Mouse (Mus musculus) kidney, adult 2 months (tissue): ENCODE measurements at regions not wholly inside any gene's neighbourhood (a gene's known extent, or its start where the extent isn't known, plus 50 kb on each side); places are given as distances from the start of the nearest gene placed in this dataset.

Experiments
- DNase-seq: peaks from one replicate; pipeline ENCODE4 v3.0.0; 2021
- H3K27ac ChIP-seq: fragments of 200-500 bp; 2 replicates; pipeline ENCODE4 v1.5.1; 2012; ENCODE audit warnings: low read depth, low read length, control low read depth, inconsistent platforms; ENCODE audit not compliant: insufficient read depth
- H3K27me3 ChIP-seq: fragments of 200-500 bp; replicated peaks from 2 replicates; pipeline ENCODE4 v1.6.1; 2012; ENCODE audit warnings: mild to moderate bottlenecking, moderate library complexity, low read length, inconsistent platforms; ENCODE audit not compliant: control insufficient read depth, insufficient read depth
- H3K36me3 ChIP-seq: fragments of 200-500 bp; 2 replicates; pipeline ENCODE4 v1.6.1; 2012; ENCODE audit warnings: mild to moderate bottlenecking, moderate library complexity, low read length, inconsistent platforms; ENCODE audit not compliant: control insufficient read depth, insufficient read depth
- H3K4me1 ChIP-seq: fragments of 200-500 bp; 2 replicates; pipeline ENCODE4 v1.6.1; 2011; ENCODE audit warnings: low read length; ENCODE audit not compliant: control insufficient read depth, insufficient read depth
- H3K4me3 ChIP-seq: fragments of 200-500 bp; 2 replicates; pipeline ENCODE4 v1.5.1; 2011; ENCODE audit warnings: mild to moderate bottlenecking, low read depth, low read length, control low read depth; ENCODE audit not compliant: insufficient read depth
- CTCF ChIP-seq: fragments of 200-500 bp; conservative IDR thresholded peaks from 2 replicates; pipeline ENCODE4 v1.5.1; 2011; ENCODE audit warnings: low read depth, mild to moderate bottlenecking, control low read depth, low read length, moderate library complexity, mixed read lengths; ENCODE audit not compliant: insufficient read depth, insufficient read length
- POLR2A ChIP-seq: fragments of 200-500 bp; IDR thresholded peaks from one replicate; pipeline ENCODE4 v1.6.1; 2011; ENCODE audit warnings: low read depth, low read length, control low read depth
- WGBS: fragments of 180-500 bp; shearing (Covaris S2); methylation state at CpG from one replicate; pipeline ENCODE4 v1.1.7; 2018; 5-methylcytosine and 5-hydroxymethylcytosine counted together

GRCm38 (mm10) chr1:163505035-163505434 lies 101.6 kb upstream of the Gorab start:
- Histone ChIP-seq H3K27ac (no peak overlapping the region), H3K4me3 (no peak overlapping the region), H3K36me3 (no peaks in the 10 kb centered on the region), H3K4me1 (no peaks in the 10 kb centered on the region), H3K27me3 (no peaks in the 10 kb centered on the region)
- WGBS = 54% methylated on average over 7 of the region's 7 CpGs
- TF ChIP-seq POLR2A (no peak), CTCF (no peak)
- DNase-seq = no peak

GRCm38 (mm10) chr1:163502557-163502956 lies 99.1 kb upstream of the Gorab start:
- H3K4me3 ChIP-seq = no peak overlapping the region
- H3K4me1 ChIP-seq = no peaks in the 10 kb centered on the region
- no peaks in the 10 kb centered on the region for H3K27me3 ChIP-seq
- no peak for TF ChIP-seq CTCF
- no peak for TF ChIP-seq POLR2A
- 72% methylated on average over 1 of the region's 1 CpGs for WGBS
- H3K27ac ChIP-seq = no peak overlapping the region
- no peak for DNase-seq
- no peaks in the 10 kb centered on the region for H3K36me3 ChIP-seq

- no peaks in the 10 kb centered on the region for H3K4me1 ChIP-seq
These were observed 95.0 kb upstream of the Gorab start for GRCm38 (mm10) chr1:163498398-163498958.

GRCm38 (mm10) chr1:163496416-163496815 lies 92.9 kb upstream of the Gorab start:
- Histone ChIP-seq H3K4me3 (no peak overlapping the region), H3K4me1 (no peaks in the 10 kb centered on the region), H3K27ac (no peak overlapping the region), H3K36me3 (no peaks in the 10 kb centered on the region), H3K27me3 (no peaks in the 10 kb centered on the region)
- TF ChIP-seq POLR2A = no peak
- no peak for TF ChIP-seq CTCF
- 64% methylated on average over 1 of the region's 1 CpGs for WGBS
- DNase-seq = no peak

More at GRCm38 (mm10) chr1:163498398-163498958, 95.0 kb upstream of the Gorab start:
- no peak overlapping the region for H3K4me3 ChIP-seq
- 89% methylated on average over 5 of the region's 5 CpGs for WGBS
- no peaks in the 10 kb centered on the region for H3K36me3 ChIP-seq
- H3K27me3 ChIP-seq = no peaks in the 10 kb centered on the region
- no peak for DNase-seq
- H3K27ac ChIP-seq = no peak overlapping the region
- no peak for TF ChIP-seq POLR2A
- TF ChIP-seq CTCF = no peak

GRCm38 (mm10) chr1:163488532-163488931 lies 85.1 kb upstream of the Gorab start:
- Histone ChIP-seq H3K27me3 (no peaks in the 10 kb centered on the region), H3K4me3 (no peak overlapping the region), H3K4me1 (no peaks in the 10 kb centered on the region), H3K36me3 (no peaks in the 10 kb centered on the region), H3K27ac (no peak overlapping the region)
- WGBS = 61% methylated on average over 6 of the region's 6 CpGs
- TF ChIP-seq POLR2A (no peak), CTCF (no peak)
- DNase-seq = no peak

GRCm38 (mm10) chr1:163488109-163488508 lies 84.6 kb upstream of the Gorab start:
- Histone ChIP-seq H3K27me3 (no peaks in the 10 kb centered on the region), H3K36me3 (no peaks in the 10 kb centered on the region), H3K27ac (no peak overlapping the region), H3K4me3 (no peak overlapping the region), H3K4me1 (no peaks in the 10 kb centered on the region)
- 75% methylated on average over 4 of the region's 4 CpGs for WGBS
- DNase-seq = no peak
- no peak for TF ChIP-seq POLR2A
- TF ChIP-seq CTCF = no peak

- H3K4me3 ChIP-seq = no peak overlapping the region
- H3K27me3 ChIP-seq = no peaks in the 10 kb centered on the region
- no peak overlapping the region for H3K27ac ChIP-seq
- no peak for TF ChIP-seq POLR2A
- no peak for TF ChIP-seq CTCF
- no peak for DNase-seq
- WGBS = 56% methylated on average over 3 of the region's 3 CpGs
- no peaks in the 10 kb centered on the region for H3K4me1 ChIP-seq
- no peaks in the 10 kb centered on the region for H3K36me3 ChIP-seq
These were observed 79.6 kb upstream of the Gorab start for GRCm38 (mm10) chr1:163483098-163483497.
